Mouse (Mus musculus): Measurements from ENCODE around the gene Gm28710.

Gene Gm28710

DNA sequence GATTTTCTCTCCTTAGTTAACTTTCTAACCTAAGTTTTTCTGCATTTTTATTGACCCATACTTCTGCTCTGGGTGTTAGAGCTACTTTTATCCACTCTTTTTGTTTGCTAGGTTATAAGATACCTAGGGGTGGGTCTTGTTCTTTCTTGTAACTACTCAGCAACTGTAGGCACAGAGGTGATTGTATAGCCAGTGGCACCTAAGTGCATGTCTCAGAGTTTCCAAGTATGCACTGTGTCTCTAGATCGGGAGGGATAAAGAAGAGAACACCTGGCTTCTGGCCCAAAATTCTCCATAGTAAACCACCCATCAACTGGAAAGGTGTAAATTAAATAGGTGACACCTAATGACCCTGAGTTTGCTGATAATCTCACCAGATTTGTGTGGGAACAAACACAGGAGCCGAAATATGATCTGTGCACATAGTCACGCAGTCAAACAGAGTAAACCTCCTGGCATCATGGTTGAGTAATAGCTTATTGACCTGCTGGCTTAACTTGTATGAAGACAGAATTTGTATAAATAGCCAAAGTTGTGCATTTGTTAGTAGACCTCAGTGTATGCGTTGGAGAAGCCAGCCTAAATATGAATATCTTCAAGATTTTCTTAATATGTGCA lies at the start of gene Gm28710:
TSS of gene Gm28710 (plus strand) at position 568 of the 618 bp plus-strand sequence.
- DNase-seq (ENCODE audit: extremely low spot score, low spot score): no peak

DNA sequence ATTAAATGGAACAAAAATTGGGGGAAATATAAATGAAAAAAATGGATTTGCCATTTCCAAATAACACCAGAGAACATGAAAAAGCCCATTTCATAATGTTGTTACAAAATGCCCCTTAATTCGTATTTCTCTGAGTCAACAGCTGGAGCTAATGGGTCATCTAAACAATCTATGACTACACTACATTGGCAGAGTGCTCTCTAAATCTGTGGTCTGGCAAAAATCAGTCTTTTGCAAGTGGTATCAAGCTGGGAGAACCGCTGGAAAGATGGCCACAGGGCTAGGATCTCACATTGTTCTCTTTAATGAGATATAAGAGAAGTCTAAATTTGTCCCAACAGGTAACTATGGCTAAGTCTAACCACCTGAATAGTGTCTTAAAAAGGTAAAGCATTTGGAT lies 14.4 kb upstream of the Gm28710 start:
- DNase-seq (ENCODE audit: extremely low spot score, low spot score): no peak

DNA sequence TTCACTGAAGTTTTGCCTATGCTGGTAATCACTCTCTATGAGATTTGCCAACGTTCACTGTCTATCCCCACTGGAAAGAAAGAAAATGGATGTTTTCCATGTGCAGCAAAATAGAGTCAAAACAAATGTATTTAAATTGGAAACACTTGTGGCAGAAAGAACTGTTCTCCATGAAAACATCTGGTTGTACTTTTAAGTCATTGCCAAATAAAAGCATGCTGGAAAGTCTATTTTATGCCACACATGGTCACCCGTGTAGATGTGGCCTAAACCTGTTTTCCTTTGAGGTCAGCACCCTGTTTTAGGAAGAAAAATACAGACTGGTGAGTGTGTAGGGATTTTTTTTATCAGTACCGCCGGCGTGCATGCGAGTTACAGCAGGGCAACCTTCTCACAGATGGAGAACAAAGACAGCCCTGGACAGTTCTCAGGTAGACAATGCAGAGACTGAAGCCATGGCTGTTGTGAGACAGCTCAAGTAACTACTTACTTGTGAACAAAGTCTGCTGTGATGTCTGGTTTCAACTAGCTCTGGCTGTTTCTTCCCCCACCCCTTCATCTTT lies 12.9 kb upstream of the Gm28710 start:
- peak; percentile 24 for DNase-seq (ENCODE audit: extremely low spot score, low spot score)

DNA sequence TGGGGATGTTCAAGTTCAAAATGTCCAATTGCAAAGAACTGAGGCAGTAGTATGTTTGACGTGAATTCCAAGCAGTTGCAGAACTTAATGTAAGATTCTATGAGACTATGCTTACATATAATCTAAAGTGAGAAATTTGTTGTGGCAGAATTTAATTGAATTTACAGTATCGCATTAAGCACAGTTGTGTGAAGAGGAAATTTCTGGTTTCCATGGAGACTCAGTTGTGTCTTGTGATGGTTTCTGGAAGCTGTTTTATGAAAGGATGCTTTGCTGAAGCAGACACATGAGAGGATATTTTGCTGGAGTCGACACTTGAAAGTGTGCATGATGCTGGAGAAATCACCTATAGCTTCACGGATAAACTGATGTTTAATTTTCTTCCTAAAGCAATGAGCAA lies 6.0 kb upstream of the Gm28710 start:
- no peak for DNase-seq (ENCODE audit: extremely low spot score, low spot score)

DNA sequence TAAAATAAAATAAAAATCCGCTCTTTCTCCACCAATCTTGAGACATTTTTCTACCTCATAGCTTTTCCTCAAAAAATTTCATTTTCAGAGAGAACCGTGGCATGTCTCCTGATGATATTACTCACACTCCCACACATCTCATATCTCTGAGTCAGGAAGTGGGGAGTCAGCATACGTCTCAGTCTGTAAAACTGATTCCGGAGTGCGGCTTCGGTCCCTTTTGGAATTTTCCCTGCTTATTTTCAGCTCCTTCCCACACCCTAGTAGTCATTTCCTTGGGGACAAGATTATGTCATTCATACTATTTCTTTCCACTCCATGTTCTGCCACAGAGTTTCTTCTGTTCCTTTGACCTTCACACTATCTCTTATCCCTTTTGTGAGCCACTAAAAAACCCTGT lies 3.4 kb downstream of the Gm28710 start:
- no peak for DNase-seq (ENCODE audit: extremely low spot score, low spot score)

DNA sequence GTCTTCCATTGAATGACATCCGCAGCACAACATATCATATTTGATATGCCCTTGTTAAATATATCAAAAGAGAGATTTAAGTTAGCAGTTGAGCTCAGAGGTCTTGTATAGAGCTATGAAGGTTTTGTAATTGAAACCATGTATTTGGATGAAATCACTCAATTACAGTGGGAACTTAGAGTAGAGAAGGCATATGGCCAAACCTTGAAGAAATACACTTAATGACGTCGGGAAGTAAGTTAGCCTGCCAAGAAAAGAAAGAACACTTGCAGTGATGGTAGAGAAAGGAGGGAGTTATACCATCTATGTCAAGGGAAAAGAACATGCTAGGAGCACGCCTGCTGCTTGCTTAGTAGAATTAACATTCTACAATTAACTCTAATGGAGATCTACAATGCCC lies 11.1 kb downstream of the Gm28710 start:
- DNase-seq (ENCODE audit: extremely low spot score, low spot score): no peak

DNA sequence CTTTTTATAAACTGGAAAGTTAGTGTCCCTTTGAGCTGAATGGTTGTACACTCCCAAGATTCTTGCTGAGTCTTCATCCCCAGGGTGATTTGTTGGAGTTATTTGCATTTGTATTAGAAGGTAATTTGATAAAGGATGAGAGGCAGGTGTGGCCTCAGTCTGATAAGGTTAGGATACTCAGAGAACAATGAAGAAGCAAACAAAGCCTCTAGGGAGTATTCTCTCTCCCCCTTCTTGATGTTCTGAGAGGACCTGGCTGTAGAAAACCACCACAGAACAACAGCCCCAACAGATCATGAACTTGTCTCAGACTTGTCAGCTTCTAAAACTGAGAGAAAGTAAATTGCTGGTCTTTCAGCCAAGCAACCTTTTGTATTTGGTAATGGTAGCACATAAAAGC lies 47.4 kb downstream of the Gm28710 start:
- DNase-seq (ENCODE audit: extremely low spot score, low spot score): no peak

DNA sequence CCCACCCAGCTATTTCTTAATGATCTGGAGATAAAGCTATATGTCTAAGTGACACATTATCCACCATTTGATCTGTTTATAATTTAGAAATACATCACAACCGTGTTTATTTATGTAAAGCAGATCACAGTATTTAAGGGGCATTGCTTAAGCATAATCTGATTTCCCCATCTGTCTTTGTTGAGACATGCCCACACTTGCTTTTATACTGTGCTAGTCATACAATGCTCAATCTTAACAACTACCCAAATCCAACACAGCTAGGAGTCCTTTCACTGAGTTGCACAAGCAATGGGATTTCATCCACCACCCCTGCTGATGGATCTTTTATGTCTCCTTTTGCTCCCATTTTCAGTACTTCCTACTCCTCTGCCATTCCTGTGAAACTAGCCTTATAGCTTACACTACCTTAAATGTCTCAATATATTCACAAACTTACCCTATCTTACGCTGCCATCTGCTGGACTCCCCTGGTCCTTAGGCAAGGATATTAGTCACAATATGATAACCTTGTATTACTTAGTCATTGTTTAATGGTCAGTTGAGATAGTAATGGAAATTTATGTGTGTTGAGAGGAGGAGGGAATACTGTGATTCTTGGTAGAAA lies 77.8 kb downstream of the Gm28710 start:
- DNase-seq (ENCODE audit: extremely low spot score, low spot score): peak; percentile 34

DNA sequence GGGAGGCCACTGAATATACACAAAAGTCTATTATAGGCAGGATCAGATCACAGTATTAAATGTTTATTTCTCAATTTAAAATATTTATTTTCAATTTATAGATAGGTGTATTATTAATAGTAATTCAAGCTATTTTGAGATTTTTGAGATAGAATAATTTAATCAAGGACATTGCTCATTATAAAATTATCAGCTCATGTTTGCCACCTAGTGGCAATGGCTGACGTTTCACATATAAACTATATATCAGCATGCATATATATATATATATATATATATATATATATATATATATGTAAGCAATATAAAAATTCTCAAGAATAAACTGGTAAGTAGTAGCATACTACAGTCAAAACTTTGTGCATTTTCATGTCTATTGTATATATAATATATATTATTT lies 102.6 kb downstream of the Gm28710 start:
- DNase-seq (ENCODE audit: extremely low spot score, low spot score): no peak

DNA sequence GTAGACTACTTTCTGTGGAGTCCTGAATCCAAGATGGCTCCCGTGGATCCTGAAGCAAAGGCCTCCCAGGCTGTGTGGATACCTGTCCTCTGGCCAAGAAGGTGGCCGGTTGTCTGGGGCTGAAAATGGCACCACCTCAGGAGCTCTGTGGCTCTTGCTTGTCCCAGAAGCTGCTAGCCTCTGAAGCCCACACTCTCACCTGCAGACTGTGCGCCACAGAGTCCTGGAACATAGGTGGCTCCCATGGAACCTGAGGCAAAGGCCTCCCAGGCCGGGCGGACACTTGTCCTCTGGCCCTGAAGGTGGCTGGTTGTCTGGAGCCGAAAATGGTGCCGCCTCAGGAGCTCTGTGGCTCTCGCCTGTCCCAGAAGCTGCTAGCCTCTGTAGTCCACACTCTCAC lies 128.2 kb downstream of the Gm28710 start:
- DNase-seq (ENCODE audit: extremely low spot score, low spot score): no peak

DNA sequence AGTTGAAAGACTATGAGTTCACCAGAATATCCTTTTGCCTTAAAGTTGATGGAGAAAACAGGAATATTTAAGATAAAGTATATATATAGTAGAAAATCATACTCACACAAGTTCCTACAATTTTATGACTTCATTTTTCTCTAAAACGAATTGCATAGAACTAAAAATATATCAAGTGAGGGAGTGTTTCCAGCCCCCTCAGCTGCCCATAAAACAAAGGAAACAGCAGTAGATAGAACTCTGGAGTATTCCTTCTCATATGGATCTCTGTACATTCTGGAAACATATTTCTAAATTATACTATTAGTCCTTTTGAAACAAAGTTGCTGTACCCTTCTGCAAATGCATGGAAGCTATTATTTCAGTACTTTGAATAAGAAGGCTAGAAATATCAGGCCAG lies 130.9 kb downstream of the Gm28710 start:
- no peak for DNase-seq (ENCODE audit: extremely low spot score, low spot score)

Data from neural tube, embryonic 10.5 days (tissue).